Mouse (Mus musculus) embryonic fibroblast, embryonic 13.5 days (primary cell): ENCODE data around the gene Zfp870.

Source experiments
- CTCF ChIP-seq: IDR thresholded peaks from 2 replicates; pipeline ENCODE4 v1.5.1; 2011; ENCODE audit warnings: mild to moderate bottlenecking, control low read depth, low read length, moderate library complexity, borderline replicate concordance; ENCODE audit not compliant: insufficient read depth
- POLR2A ChIP-seq: IDR thresholded peaks from 2 replicates; pipeline ENCODE4 v1.6.1; 2011; ENCODE audit warnings: low read depth, mild to moderate bottlenecking, control low read depth, low read length, moderate library complexity

GRCm38 (mm10) chr17:32877471-32878171 is 13.8 kb downstream of the Zfp870 start:
- TF ChIP-seq CTCF (no peak), POLR2A (no peak)
